17 mouse cellular contexts compared by ENCODE assay signal in genomic region chr2:13188831-13189495, GRCm38 (mm10).
DNase-seq lines count a peak whose midpoint lies in the region; ATAC-seq and TF ChIP-seq lines count a peak whose summit lies in the region.
"Had no signal": no experiment of that assay in that cellular context is flagged by ENCODE, and none has a peak within 500 bp of the region (broad histone marks: within the 10 kb centered on the region; RNA-seq: fewer than 3 reads in every experiment).

No protein-coding gene starts in this region.

- TF ChIP-seq CTCF in heart, postnatal 0 days (IDR thresholded peaks at IDR 0.05; ENCODE audit: low read depth): no peak

- peak overlapping the region; percentile 55 for H3K27ac ChIP-seq in heart, postnatal 0 days (ENCODE audit: low read depth)
- no peak overlapping the region for H3K27ac ChIP-seq in heart, embryonic 11.5 days (ENCODE audit: low read depth, low read length)
- H3K27ac ChIP-seq: forebrain, embryonic 12.5 days; hindbrain, embryonic 14.5 days; liver, embryonic 12.5 days; midbrain, embryonic 12.5 days; stomach, embryonic 15.5 days had no signal

- no peaks in the 10 kb centered on the region for H3K36me3 ChIP-seq in heart, postnatal 0 days (replicated peaks; ENCODE audit: control insufficient read depth, insufficient read depth, low read length)
- H3K36me3 ChIP-seq in heart, embryonic 11.5 days (ENCODE audit: control insufficient read depth, insufficient read depth, low read length): no peaks in the 10 kb centered on the region
- H3K36me3 ChIP-seq: forebrain, embryonic 12.5 days; liver, embryonic 12.5 days; midbrain, embryonic 12.5 days; stomach, embryonic 15.5 days had no signal

- DNase-seq in frontal cortex, adult 2 months (ENCODE audit: extremely low spot score in 1 of 2, low spot score in 1 of 2): peak; percentile 74 to 84
- no peak for DNase-seq in frontal cortex, postnatal 10 days (ENCODE audit: low spot score in 2 of 2)
- peak; percentile 60 for DNase-seq in heart, postnatal 0 days (ENCODE audit: low spot score)
- DNase-seq in 3T3-L1 (ENCODE audit: low read depth, low spot score): peak; percentile 65
- DNase-seq in gonadal fat pad, adult 2 months (ENCODE audit: low read depth): peak; percentile 50
- DNase-seq in c-Kit-positive CD71-positive TER-119-positive erythroid progenitor cells, embryonic 14.5 days (ENCODE audit: low spot score): no peak
- no peak for DNase-seq in ovary, adult 18-20 months (ENCODE audit: low spot score)
- DNase-seq: adrenal gland, postnatal 36 days; cerebellum, adult 9-11 months; retina, postnatal 1 day had no signal

- no peak overlapping the region for H3K4me2 ChIP-seq in heart, postnatal 0 days (ENCODE audit: low read depth, low read length)
- no peak overlapping the region for H3K4me2 ChIP-seq in heart, embryonic 11.5 days
- H3K4me2 ChIP-seq: forebrain, embryonic 12.5 days; hindbrain, embryonic 14.5 days; liver, embryonic 12.5 days; midbrain, embryonic 12.5 days; stomach, embryonic 15.5 days had no signal

- no peak overlapping the region for H3K9ac ChIP-seq in heart, postnatal 0 days (replicated peaks; ENCODE audit: low read depth, low read length)
- no peak overlapping the region for H3K9ac ChIP-seq in heart, embryonic 11.5 days (ENCODE audit: low read depth, low read length)
- H3K9ac ChIP-seq: forebrain, embryonic 12.5 days; hindbrain, embryonic 14.5 days; liver, embryonic 12.5 days; midbrain, embryonic 12.5 days; stomach, embryonic 15.5 days had no signal

- no peaks in the 10 kb centered on the region for H3K27me3 ChIP-seq in heart, postnatal 0 days (ENCODE audit: control insufficient read depth, insufficient read depth, low read length)
- no peaks in the 10 kb centered on the region for H3K27me3 ChIP-seq in heart, embryonic 11.5 days (ENCODE audit: control insufficient read depth, insufficient read depth, low read length)
- H3K27me3 ChIP-seq: forebrain, embryonic 12.5 days; liver, embryonic 12.5 days; midbrain, embryonic 12.5 days; stomach, embryonic 15.5 days had no signal

- 38% methylated on average over 11 of the region's 11 CpGs for WGBS in heart, postnatal 0 days
- WGBS in heart, embryonic 11.5 days (ENCODE audit: insufficient replicate concordance): 80% methylated on average over 11 of the region's 11 CpGs

- TF ChIP-seq EP300 in heart, postnatal 0 days (IDR thresholded peaks at IDR 0.05; ENCODE audit: low read depth): no peak

- H3K4me3 ChIP-seq in heart, postnatal 0 days (ENCODE audit: low read depth, low read length): no peak overlapping the region
- H3K4me3 ChIP-seq in heart, embryonic 11.5 days (ENCODE audit: low read depth, low read length): no peak overlapping the region
- H3K4me3 ChIP-seq: forebrain, embryonic 12.5 days; liver, embryonic 12.5 days; midbrain, embryonic 12.5 days; stomach, embryonic 15.5 days had no signal

- no peak; the same call in 1 of the 2 replicates for ATAC-seq in heart, postnatal 0 days (ENCODE audit: insufficient read depth, low read depth)
- ATAC-seq in heart, embryonic 11.5 days (replicated peaks; ENCODE audit: insufficient number of reproducible peaks, low FRiP score, low TSS enrichment): no peak
- ATAC-seq: intestine, embryonic 16.5 days; liver, embryonic 12.5 days had no signal

- H3K9me3 ChIP-seq in heart, postnatal 0 days (replicated peaks; ENCODE audit: control insufficient read depth, low read length): no peaks in the 10 kb centered on the region
- no peaks in the 10 kb centered on the region for H3K9me3 ChIP-seq in heart, embryonic 11.5 days (replicated peaks; ENCODE audit: control insufficient read depth, low read length)
- H3K9me3 ChIP-seq: forebrain, embryonic 12.5 days; liver, embryonic 12.5 days; midbrain, embryonic 12.5 days; stomach, embryonic 15.5 days had no signal

- H3K4me1 ChIP-seq in heart, postnatal 0 days (ENCODE audit: control insufficient read depth, insufficient read depth): peaks cover 7% of the 10 kb centered on the region; the same call in 1 of the 2 replicates
- H3K4me1 ChIP-seq in heart, embryonic 11.5 days (ENCODE audit: control insufficient read depth, insufficient read depth, low read length): no peaks in the 10 kb centered on the region
- H3K4me1 ChIP-seq: forebrain, embryonic 12.5 days; midbrain, embryonic 12.5 days; stomach, embryonic 15.5 days had no signal

Comparison
In these comparisons a context has a peak if more than half of its experiments do, and no peak if none do; other contexts are left out.
1. DNase-seq: peak in frontal cortex, adult 2 months (2 of 2), heart, postnatal 0 days (single experiment), 3T3-L1 (single experiment) and gonadal fat pad, adult 2 months (single experiment); none in frontal cortex, postnatal 10 days (0 of 2), c-Kit-positive CD71-positive TER-119-positive erythroid progenitor cells, embryonic 14.5 days (single experiment) and ovary, adult 18-20 months (single experiment).